28 mouse cellular contexts compared by ENCODE assay signal in the genomic region with DNA sequence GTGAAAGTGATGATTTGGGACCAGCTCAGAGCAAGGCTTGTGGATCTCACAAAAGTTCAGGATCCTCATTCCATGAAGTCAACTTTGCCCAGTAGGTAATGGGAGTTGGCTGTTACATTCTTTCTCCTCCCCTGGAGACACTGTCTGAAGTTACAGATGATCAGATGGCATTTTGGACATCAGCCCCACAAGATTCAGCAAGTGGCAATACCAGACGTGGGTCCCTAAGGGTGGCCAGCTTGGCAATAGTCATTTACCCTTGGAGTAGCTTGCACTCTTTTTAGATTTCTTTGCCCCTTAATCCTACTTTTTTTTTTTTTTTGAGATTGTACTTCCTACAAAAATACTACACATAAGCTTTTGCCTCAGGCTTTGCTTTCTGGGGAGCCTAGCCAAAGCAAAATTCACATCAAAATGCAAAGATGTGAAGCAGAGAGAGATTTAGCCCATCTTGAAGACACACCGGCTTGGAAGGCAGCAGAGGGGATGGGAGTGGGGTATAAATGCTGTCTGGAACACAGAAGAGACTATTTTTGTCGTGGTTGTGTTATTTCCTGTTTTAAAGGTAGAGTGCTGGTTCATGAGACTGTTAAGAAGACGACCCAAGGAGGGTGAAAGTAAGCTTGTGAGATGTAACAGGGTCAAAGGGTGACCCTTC.
DNase-seq lines count a peak whose midpoint lies in the region; ATAC-seq lines count a peak whose summit lies in the region.
"Had no signal": no experiment of that assay in that cellular context is flagged by ENCODE, and none has a peak within 500 bp of the region (broad histone marks: within the 10 kb centered on the region; RNA-seq: fewer than 3 reads in every experiment).

No protein-coding gene starts in this region.

- H3K27ac ChIP-seq in kidney, embryonic 16.5 days (ENCODE audit: low read length) = no peak overlapping the region
- H3K27ac ChIP-seq in brown adipose tissue, adult 24 weeks (replicated peaks; ENCODE audit: low read depth, low read length) = peak overlapping the region; percentile 84
- H3K27ac ChIP-seq: embryonic facial prominence, embryonic 12.5 days; heart, embryonic 10.5 days; heart, embryonic 15.5 days; hindbrain, embryonic 12.5 days; hindbrain, postnatal 0 days; limb, embryonic 10.5 days; limb, embryonic 15.5 days; liver, embryonic 13.5 days; midbrain, embryonic 13.5 days had no signal

- no peaks in the 10 kb centered on the region for H3K27me3 ChIP-seq in kidney, embryonic 16.5 days (ENCODE audit: insufficient read depth, low read length)
- H3K27me3 ChIP-seq: embryonic facial prominence, embryonic 12.5 days; heart, embryonic 15.5 days; hindbrain, embryonic 12.5 days; limb, embryonic 15.5 days; liver, embryonic 13.5 days; midbrain, embryonic 13.5 days had no signal

- no peaks in the 10 kb centered on the region for H3K9me3 ChIP-seq in kidney, embryonic 16.5 days (ENCODE audit: low read length)
- H3K9me3 ChIP-seq: embryonic facial prominence, embryonic 12.5 days; heart, embryonic 10.5 days; heart, embryonic 15.5 days; hindbrain, embryonic 12.5 days; limb, embryonic 10.5 days; limb, embryonic 15.5 days; liver, embryonic 13.5 days; midbrain, embryonic 13.5 days had no signal

- DNase-seq in frontal cortex, postnatal 14 days (ENCODE audit: low spot score in 2 of 2) = no peak
- peak; percentile 6 for DNase-seq in kidney, postnatal 10 days
- peak; percentile 50 for DNase-seq in telencephalon, adult 2 months (ENCODE audit: low read depth, low spot score)
- DNase-seq in T-cell, adult 2 months (ENCODE audit: low spot score) = no peak
- DNase-seq: B cell, adult 2 months; cerebellum, adult 9-10 months; cerebellum, postnatal 36 days; embryo, embryonic 11 days; gastrocnemius, postnatal 10 days; kidney, adult 9 months; kidney, postnatal 25 days; liver, embryonic 13.5 days; lung, adult 18-20 months; lung, postnatal 4 days had no signal

- no peak overlapping the region for H3K4me2 ChIP-seq in kidney, embryonic 16.5 days (replicated peaks; ENCODE audit: low read depth, low read length)
- H3K4me2 ChIP-seq: embryonic facial prominence, embryonic 12.5 days; heart, embryonic 15.5 days; hindbrain, embryonic 12.5 days; limb, embryonic 15.5 days; liver, embryonic 13.5 days; midbrain, embryonic 13.5 days had no signal

- ATAC-seq in frontal cortex, adult (ENCODE audit: low TSS enrichment) = peak; percentile 58
- no peak for ATAC-seq in kidney, embryonic 16.5 days (ENCODE audit: low FRiP score, low TSS enrichment)
- ATAC-seq: activated CD4-positive, CD25-positive, alpha-beta regulatory T cell, adult 4 months; hindbrain, postnatal 0 days; intestine, postnatal 0 days; lung, postnatal 0 days; midbrain, embryonic 13.5 days had no signal

- WGBS in kidney, embryonic 16.5 days = 50% methylated on average over 4 of the region's 4 CpGs

- H3K9ac ChIP-seq in kidney, embryonic 16.5 days (replicated peaks; ENCODE audit: low read length) = no peak overlapping the region
- H3K9ac ChIP-seq: embryonic facial prominence, embryonic 12.5 days; heart, embryonic 15.5 days; hindbrain, embryonic 12.5 days; limb, embryonic 15.5 days; liver, embryonic 13.5 days; midbrain, embryonic 13.5 days had no signal

- no peak overlapping the region for H3K4me3 ChIP-seq in kidney, embryonic 16.5 days (ENCODE audit: low read length)
- no peak overlapping the region for H3K4me3 ChIP-seq in brown adipose tissue, adult 24 weeks (ENCODE audit: insufficient read depth, low read depth, low read length)
- H3K4me3 ChIP-seq: embryonic facial prominence, embryonic 12.5 days; heart, embryonic 10.5 days; heart, embryonic 15.5 days; hindbrain, embryonic 12.5 days; limb, embryonic 10.5 days; limb, embryonic 15.5 days; liver, embryonic 13.5 days; midbrain, embryonic 13.5 days had no signal

- no peaks in the 10 kb centered on the region for H3K36me3 ChIP-seq in kidney, embryonic 16.5 days (ENCODE audit: insufficient read depth, low read length)
- H3K36me3 ChIP-seq: embryonic facial prominence, embryonic 12.5 days; heart, embryonic 10.5 days; heart, embryonic 15.5 days; hindbrain, embryonic 12.5 days; limb, embryonic 10.5 days; limb, embryonic 15.5 days; liver, embryonic 13.5 days; midbrain, embryonic 13.5 days had no signal

- peaks cover 11% of the 10 kb centered on the region; the same call in 1 of the 2 replicates for H3K4me1 ChIP-seq in kidney, embryonic 16.5 days (ENCODE audit: insufficient read depth, low read length)
- peaks cover 11% of the 10 kb centered on the region for H3K4me1 ChIP-seq in brown adipose tissue, adult 24 weeks (ENCODE audit: control insufficient read depth, insufficient read depth, insufficient read length, low read length)
- H3K4me1 ChIP-seq: heart, embryonic 10.5 days; heart, embryonic 15.5 days; limb, embryonic 15.5 days; liver, embryonic 13.5 days had no signal

Comparison
In these comparisons a context has a peak if more than half of its experiments do, and no peak if none do; other contexts are left out.
1. DNase-seq: peak in kidney, postnatal 10 days (single experiment) and telencephalon, adult 2 months (single experiment); none in frontal cortex, postnatal 14 days (0 of 2) and T-cell, adult 2 months (single experiment).